8 mouse cellular contexts compared by ENCODE assay signal in the genomic region with DNA sequence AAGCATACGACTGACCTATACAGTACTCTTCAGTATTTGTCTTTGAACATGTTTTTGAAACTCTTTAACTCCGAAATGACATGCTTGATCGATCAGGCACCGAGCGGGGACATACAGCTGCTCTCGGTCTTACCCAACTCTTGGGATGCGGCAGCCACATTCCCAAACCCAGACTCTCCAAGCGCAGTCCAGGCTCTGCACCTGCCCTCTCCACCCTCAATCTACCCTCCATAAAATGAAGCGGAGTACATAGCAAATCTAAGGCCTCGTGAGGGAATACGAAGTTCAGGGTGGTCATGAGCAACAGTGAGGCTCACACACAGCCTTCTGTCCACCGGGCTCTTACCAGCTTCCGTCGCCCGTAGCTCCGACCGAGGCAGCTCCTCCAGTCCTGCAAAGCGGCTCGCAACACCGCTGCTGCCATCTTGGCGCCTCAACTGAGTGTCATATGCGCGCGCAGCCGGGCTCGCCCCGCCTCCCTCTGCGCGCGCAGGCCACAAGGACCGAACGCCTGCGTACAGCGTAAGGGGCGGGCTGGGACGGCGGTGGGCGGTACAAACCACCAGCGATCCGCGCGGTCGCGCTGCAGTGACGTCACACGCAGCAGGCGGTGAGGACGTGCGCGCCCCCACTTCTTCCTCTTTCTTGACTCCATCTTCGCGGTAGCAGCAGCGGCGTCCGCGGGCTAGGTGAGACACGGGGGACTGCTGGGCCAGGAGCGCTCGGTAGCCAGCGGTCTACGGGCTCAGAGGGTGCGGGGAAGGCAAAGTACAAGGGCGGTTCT. TPM values are rescaled to one million over a fixed set of nuclear protein-coding genes. Genes with fewer than 3 reads are reported as not detected.
A peak's percentile ranks its signal among the peaks of the same experiment; 100 is the strongest.
DNase-seq lines count a peak whose midpoint lies in the region; ATAC-seq and TF ChIP-seq lines count a peak whose summit lies in the region.

TSS of gene Mrpl49 (minus strand) at position 473 of the 784 bp plus-strand sequence.
TSS of gene Fau (plus strand) at position 532 of the 784 bp plus-strand sequence.

- H3K27ac ChIP-seq in CH12.LX (ENCODE audit: insufficient read depth, low read depth) = peak within 1 kb of the TSS; percentile 26
- peak within 1 kb of the TSS; percentile 77 for H3K27ac ChIP-seq in forebrain, embryonic 12.5 days
- H3K27ac ChIP-seq in heart, postnatal 0 days (ENCODE audit: low read depth) = peak within 1 kb of the TSS; percentile 84
- H3K27ac ChIP-seq in liver, embryonic 16.5 days (ENCODE audit: low read length) = peak within 1 kb of the TSS; percentile 83
- H3K27ac ChIP-seq in neural tube, embryonic 13.5 days (replicated peaks) = peak within 1 kb of the TSS; percentile 87
- H3K27ac ChIP-seq in testis, adult 2 months (ENCODE audit: control insufficient read depth, insufficient read depth, low read depth, low read length) = peak within 1 kb of the TSS; percentile 97

- no peak for TF ChIP-seq EP300 in CH12.LX (IDR thresholded peaks at IDR 0.05; ENCODE audit: low read length)
- no peak for TF ChIP-seq EP300 in heart, postnatal 0 days (IDR thresholded peaks at IDR 0.05; ENCODE audit: low read depth)

- H3K79me2 ChIP-seq in CH12.LX (replicated peaks; ENCODE audit: control insufficient read depth, extremely low read depth, insufficient read depth, poor library complexity, severe bottlenecking) = peaks cover 56% of the 10 kb centered on the region

- H3K4me1 ChIP-seq in CH12.LX (ENCODE audit: control insufficient read depth in 1 of 2, insufficient read depth in 2 of 2) = peaks cover 12 to 55% of the 10 kb centered on the region in 2 experiments; a peak in 3 of 4 replicates
- peaks cover 34% of the 10 kb centered on the region for H3K4me1 ChIP-seq in forebrain, embryonic 12.5 days
- peaks cover 31% of the 10 kb centered on the region for H3K4me1 ChIP-seq in heart, postnatal 0 days (ENCODE audit: control insufficient read depth, insufficient read depth)
- H3K4me1 ChIP-seq in liver, embryonic 16.5 days (ENCODE audit: control insufficient read depth, low read depth, low read length) = peaks cover 34% of the 10 kb centered on the region
- H3K4me1 ChIP-seq in neural tube, embryonic 13.5 days (replicated peaks) = peaks cover 37% of the 10 kb centered on the region
- H3K4me1 ChIP-seq in testis, adult 2 months (ENCODE audit: control insufficient read depth, insufficient read depth, low read length) = peaks cover 6% of the 10 kb centered on the region

- H3K9ac ChIP-seq in CH12.LX (ENCODE audit: insufficient read depth, low read depth) = peak within 1 kb of the TSS; percentile 73
- H3K9ac ChIP-seq in forebrain, embryonic 12.5 days = peak within 1 kb of the TSS; percentile 93
- H3K9ac ChIP-seq in heart, postnatal 0 days (replicated peaks; ENCODE audit: low read depth, low read length) = peak within 1 kb of the TSS; percentile 85
- peak within 1 kb of the TSS; percentile 91 for H3K9ac ChIP-seq in liver, embryonic 16.5 days (ENCODE audit: low read depth, low read length)
- peak within 1 kb of the TSS; percentile 96 for H3K9ac ChIP-seq in neural tube, embryonic 13.5 days

- under 1% methylated on average over 63 of the region's 63 CpGs for WGBS in forebrain, embryonic 12.5 days
- under 1% methylated on average over 56 of the region's 63 CpGs for WGBS in heart, postnatal 0 days
- WGBS in liver, embryonic 16.5 days (ENCODE audit: insufficient replicate concordance) = under 1% methylated on average over 55 of the region's 63 CpGs
- WGBS in neural tube, embryonic 13.5 days = under 1% methylated on average over 62 of the region's 63 CpGs

- ATAC-seq in forebrain, embryonic 12.5 days (ENCODE audit: low FRiP score) = peak; percentile 89
- ATAC-seq in heart, postnatal 0 days (ENCODE audit: insufficient read depth, low read depth) = peak; percentile 90
- ATAC-seq in liver, embryonic 16.5 days (ENCODE audit: low read depth) = peak; percentile 82
- ATAC-seq in neural tube, embryonic 13.5 days (ENCODE audit: low read depth) = peak; percentile 86

- TF ChIP-seq RAD21 in CH12.LX (IDR thresholded peaks at IDR 0.05; ENCODE audit: low read depth, low read length) = no peak

- no peaks in the 10 kb centered on the region for H3K9me3 ChIP-seq in CH12.LX (replicated peaks; ENCODE audit: low read length)
- no peaks in the 10 kb centered on the region for H3K9me3 ChIP-seq in forebrain, embryonic 12.5 days
- H3K9me3 ChIP-seq in heart, postnatal 0 days (replicated peaks; ENCODE audit: control insufficient read depth, low read length) = no peaks in the 10 kb centered on the region
- H3K9me3 ChIP-seq in liver, embryonic 16.5 days (replicated peaks; ENCODE audit: control insufficient read depth, low read length) = no peaks in the 10 kb centered on the region
- H3K9me3 ChIP-seq in neural tube, embryonic 13.5 days = no peaks in the 10 kb centered on the region

- dilution Hi-C loops in CH12.LX (cut with MboI; ENCODE audit: extremely low pct_ligation_motif_present, extremely low pct_unique_long_range_greater_than_20kb, low sequenced_read_pairs) = no loop called here

- H3K36me3 ChIP-seq in CH12.LX (replicated peaks in 1 of 2; ENCODE audit: control insufficient read depth in 1 of 2, insufficient read depth in 1 of 2, low read length in 1 of 2) = peaks cover 46 to 53% of the 10 kb centered on the region in 2 experiments
- peaks cover 51% of the 10 kb centered on the region for H3K36me3 ChIP-seq in forebrain, embryonic 12.5 days (replicated peaks)
- H3K36me3 ChIP-seq in heart, postnatal 0 days (replicated peaks; ENCODE audit: control insufficient read depth, insufficient read depth, low read length) = peaks cover 44% of the 10 kb centered on the region
- peaks cover 39% of the 10 kb centered on the region for H3K36me3 ChIP-seq in liver, embryonic 16.5 days (ENCODE audit: control insufficient read depth, insufficient read depth)
- H3K36me3 ChIP-seq in neural tube, embryonic 13.5 days = peaks cover 49% of the 10 kb centered on the region
- no peaks in the 10 kb centered on the region for H3K36me3 ChIP-seq in testis, adult 2 months (ENCODE audit: control insufficient read depth, insufficient read depth, low read length)

- H3K27me3 ChIP-seq in CH12.LX (replicated peaks) = no peaks in the 10 kb centered on the region
- no peaks in the 10 kb centered on the region for H3K27me3 ChIP-seq in forebrain, embryonic 12.5 days
- no peaks in the 10 kb centered on the region for H3K27me3 ChIP-seq in heart, postnatal 0 days (ENCODE audit: control insufficient read depth, insufficient read depth, low read length)
- no peaks in the 10 kb centered on the region for H3K27me3 ChIP-seq in liver, embryonic 16.5 days (ENCODE audit: control insufficient read depth, insufficient read depth, low read depth, low read length)
- no peaks in the 10 kb centered on the region for H3K27me3 ChIP-seq in neural tube, embryonic 13.5 days
- no peaks in the 10 kb centered on the region for H3K27me3 ChIP-seq in testis, adult 2 months (ENCODE audit: control insufficient read depth, insufficient read depth, low read length)

- TF ChIP-seq CTCF in CH12.LX (conservative IDR thresholded peaks at IDR 0.05 in 1 of 2, IDR thresholded peaks at IDR 0.05 in 1 of 2; ENCODE audit: low read depth in 2 of 2, low read length in 2 of 2) = no peak
- TF ChIP-seq CTCF in heart, postnatal 0 days (IDR thresholded peaks at IDR 0.05; ENCODE audit: low read depth) = no peak
- TF ChIP-seq CTCF in testis, adult 2 months (IDR thresholded peaks at IDR 0.05; ENCODE audit: control insufficient read depth, insufficient read depth, insufficient replicate concordance, low read depth, low read length) = no peak

- DNase-seq in CH12.LX (ENCODE audit: extremely low read depth) = peak; percentile 95
- peak; percentile 92 for DNase-seq in c-Kit-positive CD71-positive TER-119-negative erythroid progenitor cells, embryonic 14.5 days (ENCODE audit: low read depth)
- DNase-seq in heart, postnatal 0 days (ENCODE audit: low spot score) = peak; percentile 97
- DNase-seq in kidney, postnatal 4 days = peak; percentile 100

- peak; percentile 98 for TF ChIP-seq POLR2A in CH12.LX (IDR thresholded peaks at IDR 0.05; ENCODE audit: low read depth, low read length)
- peak; percentile 96 for TF ChIP-seq POLR2A in testis, adult 2 months (IDR thresholded peaks at IDR 0.05; ENCODE audit: control insufficient read depth, low read depth, low read length)

- peak within 1 kb of the TSS; percentile 80 for H3K4me2 ChIP-seq in CH12.LX (ENCODE audit: insufficient read depth, low read depth, poor library complexity, severe bottlenecking)
- peak within 1 kb of the TSS; percentile 84 for H3K4me2 ChIP-seq in forebrain, embryonic 12.5 days
- H3K4me2 ChIP-seq in heart, postnatal 0 days (ENCODE audit: low read depth, low read length) = peak within 1 kb of the TSS; percentile 88
- peak within 1 kb of the TSS; percentile 96 for H3K4me2 ChIP-seq in liver, embryonic 16.5 days (ENCODE audit: low read depth, low read length)
- peak within 1 kb of the TSS; percentile 87 for H3K4me2 ChIP-seq in neural tube, embryonic 13.5 days

- in situ Hi-C loops in CH12.LX (cut with MboI; ENCODE audit: low pct_ligation_motif_present, low pct_unique_long_range_greater_than_20kb, low sequenced_read_pairs) = no loop called here

- peak within 1 kb of the TSS; percentile 73 to 99 (median 97) for H3K4me3 ChIP-seq in CH12.LX (replicated peaks in 1 of 3; ENCODE audit: low read depth in 2 of 3, low read length in 2 of 3, poor library complexity in 1 of 3)
- H3K4me3 ChIP-seq in forebrain, embryonic 12.5 days (replicated peaks) = peak within 1 kb of the TSS; percentile 86
- H3K4me3 ChIP-seq in heart, postnatal 0 days (ENCODE audit: low read depth, low read length) = peak within 1 kb of the TSS; percentile 90
- peak within 1 kb of the TSS; percentile 94 for H3K4me3 ChIP-seq in liver, embryonic 16.5 days (ENCODE audit: low read depth, low read length)
- H3K4me3 ChIP-seq in neural tube, embryonic 13.5 days = peak within 1 kb of the TSS; percentile 92
- H3K4me3 ChIP-seq in testis, adult 2 months (ENCODE audit: control insufficient read depth, low read depth, low read length) = peak within 1 kb of the TSS; percentile 99

RNA-seq across cellular contexts. Expression of gene Mrpl49, which starts in this region (rescaled TPM):
- 37.4 and 49.8 TPM in 2 replicates for total RNA-seq in CH12.LX (2012; rRNA removed)
- total RNA-seq in CH12.LX (2014; rRNA removed) = 59.0 and 60.9 TPM in 2 replicates
- polyA plus RNA-seq in CH12.LX (2012; ENCODE audit: insufficient read length, low read depth) = 55.6 and 66.6 TPM in 2 replicates
- polyA plus RNA-seq in forebrain, embryonic 12.5 days (2016; fragmentation: Nextera tagmentation; extraction: Ambion mirVana) = 74.7 and 76.7 TPM in 2 replicates
- 18.7 and 37.1 TPM in 2 replicates for total RNA-seq in heart, postnatal 0 days (2014; rRNA removed; ENCODE audit: low replicate concordance)
- 49.7 and 53.5 TPM in 2 replicates for polyA plus RNA-seq in heart, postnatal 0 days (2015; fragmentation: Nextera tagmentation; extraction: Ambion mirVana)
- 37.4 and 38.5 TPM in 2 replicates for polyA plus RNA-seq in liver, embryonic 16.5 days (2015; fragmentation: Nextera tagmentation; extraction: Ambion mirVana)
- polyA plus RNA-seq in neural tube, embryonic 13.5 days (2015; fragmentation: Nextera tagmentation; extraction: Ambion mirVana) = 65.5 and 68.2 TPM in 2 replicates
- polyA plus RNA-seq in testis, adult 2 months (2012; rRNA removed) = 9.5 and 9.8 TPM in 2 replicates

RNA-seq across cellular contexts. Expression of gene Fau, which starts in this region (rescaled TPM):
- total RNA-seq in CH12.LX (2012; rRNA removed) (2,266 and 2,403 TPM in 2 replicates), CH12.LX (2014; rRNA removed) (1,142 and 1,239 TPM in 2 replicates)
- 2,522 and 2,776 TPM in 2 replicates for polyA plus RNA-seq in CH12.LX (2012; ENCODE audit: insufficient read length, low read depth)
- polyA plus RNA-seq in forebrain, embryonic 12.5 days (2016; fragmentation: Nextera tagmentation; extraction: Ambion mirVana) = 652 and 668 TPM in 2 replicates
- 562 and 833 TPM in 2 replicates for total RNA-seq in heart, postnatal 0 days (2014; rRNA removed; ENCODE audit: low replicate concordance)
- polyA plus RNA-seq in heart, postnatal 0 days (2015; fragmentation: Nextera tagmentation; extraction: Ambion mirVana) = 484 and 508 TPM in 2 replicates
- 440 and 454 TPM in 2 replicates for polyA plus RNA-seq in liver, embryonic 16.5 days (2015; fragmentation: Nextera tagmentation; extraction: Ambion mirVana)
- 578 and 624 TPM in 2 replicates for polyA plus RNA-seq in neural tube, embryonic 13.5 days (2015; fragmentation: Nextera tagmentation; extraction: Ambion mirVana)
- polyA plus RNA-seq in testis, adult 2 months (2012; rRNA removed) = 605 and 748 TPM in 2 replicates

Comparison
In these comparisons a context has a peak if more than half of its experiments do, and no peak if none do; other contexts are left out.
1. Peak in every context shown above with its lines: DNase-seq, ATAC-seq, H3K4me3 ChIP-seq and H3K27ac ChIP-seq.
2. H3K27ac ChIP-seq: peak in every context shown above with its lines; median percentile 97 in testis, adult 2 months; 87 in neural tube, embryonic 13.5 days; 84 in heart, postnatal 0 days; 83 in liver, embryonic 16.5 days; 77 in forebrain, embryonic 12.5 days; 26 in CH12.LX.